Comparison of ENCODE assay signal across 9 mouse cellular contexts in genomic region chr5:150220333-150220732, GRCm38 (mm10).
A peak's percentile ranks its signal among the peaks of the same experiment; 100 is the strongest.
DNase-seq lines count a peak whose midpoint lies in the region; ATAC-seq and TF ChIP-seq lines count a peak whose summit lies in the region.
"Had no signal": no experiment of that assay in that cellular context is flagged by ENCODE, and none has a peak within 500 bp of the region (broad histone marks: within the 10 kb centered on the region; RNA-seq: fewer than 3 reads in every experiment).

No protein-coding gene starts in this region.

- H3K4me2 ChIP-seq in heart, embryonic 12.5 days = no peak overlapping the region
- H3K4me2 ChIP-seq: limb, embryonic 12.5 days had no signal

- H3K4me3 ChIP-seq in heart, embryonic 12.5 days = no peak overlapping the region
- H3K4me3 ChIP-seq in ES-E14 (ENCODE audit: insufficient read depth in 1 of 2, low read depth in 1 of 2, low read length in 2 of 2, poor library complexity in 1 of 2, severe bottlenecking in 1 of 2) = no peak overlapping the region
- H3K4me3 ChIP-seq: limb, embryonic 12.5 days had no signal

- H3K9ac ChIP-seq in heart, embryonic 12.5 days = no peak overlapping the region
- no peak overlapping the region for H3K9ac ChIP-seq in ES-E14 (ENCODE audit: insufficient read depth, low read depth, low read length, poor library complexity, severe bottlenecking)
- H3K9ac ChIP-seq: limb, embryonic 12.5 days had no signal

- H3K4me1 ChIP-seq in heart, embryonic 12.5 days (replicated peaks) = peaks cover 7% of the 10 kb centered on the region; the same call in 1 of the 2 replicates
- no peaks in the 10 kb centered on the region; a peak in 1 of 4 replicates for H3K4me1 ChIP-seq in ES-E14 (ENCODE audit: control insufficient read depth in 2 of 2, insufficient read depth in 2 of 2, low read length in 2 of 2, poor library complexity in 1 of 2)
- H3K4me1 ChIP-seq: limb, embryonic 12.5 days had no signal

- 34% methylated on average over 7 of the region's 7 CpGs for WGBS in heart, embryonic 12.5 days

- in situ Hi-C loops in ES-E14 (cut with MboI; ENCODE audit: low sequenced_read_pairs in 2 of 2, unreplicated experiment in 2 of 2) = no loop called here

- H3K27me3 ChIP-seq in heart, embryonic 12.5 days (replicated peaks) = no peaks in the 10 kb centered on the region
- H3K27me3 ChIP-seq: limb, embryonic 12.5 days had no signal

- DNase-seq in heart, postnatal 4 days = peak; percentile 68
- DNase-seq in 416B (ENCODE audit: low read depth) (peak; percentile 23), ES-E14 (ENCODE audit: low read depth, low spot score) (peak; percentile 56)
- DNase-seq in naive thymus-derived CD4-positive, alpha-beta T cell, adult 2 months (ENCODE audit: low read depth) = peak; percentile 51
- no peak for DNase-seq in frontal cortex, postnatal 10 days (ENCODE audit: low spot score in 2 of 2)
- DNase-seq in urinary bladder, postnatal 4 days (ENCODE audit: low spot score in 2 of 2) = no peak

- ATAC-seq in heart, embryonic 12.5 days (ENCODE audit: insufficient number of reproducible peaks, low FRiP score) = no peak
- peak; percentile 73 for ATAC-seq in erythroblast, adult 5-6 weeks (replicated peaks; ENCODE audit: low FRiP score, poor library complexity, severe bottlenecking)

- H3K9me3 ChIP-seq in heart, embryonic 12.5 days (replicated peaks) = 0 out of 2 replicates have a peak, but pooled peaks cover 2% of the 10 kb centered on the region
- H3K9me3 ChIP-seq in ES-E14 (ENCODE audit: control insufficient read depth, insufficient read depth, low read depth, low read length) = no peaks in the 10 kb centered on the region

- H3K27ac ChIP-seq in heart, embryonic 12.5 days (ENCODE audit: poor library complexity, severe bottlenecking) = no peak overlapping the region
- H3K27ac ChIP-seq in ES-E14 (ENCODE audit: insufficient read depth, low read depth, low read length, poor library complexity, severe bottlenecking) = no peak overlapping the region
- H3K27ac ChIP-seq: limb, embryonic 12.5 days had no signal

- 0 out of 2 replicates have a peak, but pooled peaks cover 2% of the 10 kb centered on the region for H3K36me3 ChIP-seq in heart, embryonic 12.5 days
- H3K36me3 ChIP-seq in ES-E14 (ENCODE audit: control insufficient read depth, insufficient read depth, low read length, poor library complexity, severe bottlenecking) = no peaks in the 10 kb centered on the region
- H3K36me3 ChIP-seq: limb, embryonic 12.5 days had no signal

TF ChIP-seq in ES-E14, 5 proteins besides CTCF, POLR2A, EP300 and RAD21:
- TF ChIP-seq MAFK (IDR thresholded peaks at IDR 0.05; ENCODE audit: insufficient read depth, low read depth, low read length) = no peak
- no peak for TF ChIP-seq ZNF384 (IDR thresholded peaks at IDR 0.05; ENCODE audit: low read depth, low read length)
- no peak for TF ChIP-seq HCFC1 (IDR thresholded peaks at IDR 0.05; ENCODE audit: borderline replicate concordance, insufficient read depth, low read length)
- no peak for TF ChIP-seq CHD2 (IDR thresholded peaks at IDR 0.05; ENCODE audit: low read depth, low read length)
- no peak for TF ChIP-seq ZC3H11A (IDR thresholded peaks at IDR 0.05; ENCODE audit: borderline replicate concordance, low read depth, low read length)

Comparison
In these comparisons a context has a peak if more than half of its experiments do, and no peak if none do; other contexts are left out.
1. DNase-seq: peak in heart, postnatal 4 days (single experiment), 416B (single experiment), ES-E14 (single experiment) and naive thymus-derived CD4-positive, alpha-beta T cell, adult 2 months (single experiment); none in frontal cortex, postnatal 10 days (0 of 2) and urinary bladder, postnatal 4 days (0 of 2).